Mouse (Mus musculus) cerebellum, adult 11-12 months (tissue): ENCODE results near the gene Hras.

Experiments
- DNase-seq: peaks from one replicate; pipeline ENCODE4 v3.0.0; 2022

The Hras gene

GRCm38 (mm10) chr7:141193948-141194347, at the start of gene Hras, which contains the start of gene Lrrc56:
Hras (minus strand) TSS chr7:141194005.
Lrrc56 (plus strand) TSS chr7:141194157.
- DNase-seq, result peak; percentile 97

DNA sequence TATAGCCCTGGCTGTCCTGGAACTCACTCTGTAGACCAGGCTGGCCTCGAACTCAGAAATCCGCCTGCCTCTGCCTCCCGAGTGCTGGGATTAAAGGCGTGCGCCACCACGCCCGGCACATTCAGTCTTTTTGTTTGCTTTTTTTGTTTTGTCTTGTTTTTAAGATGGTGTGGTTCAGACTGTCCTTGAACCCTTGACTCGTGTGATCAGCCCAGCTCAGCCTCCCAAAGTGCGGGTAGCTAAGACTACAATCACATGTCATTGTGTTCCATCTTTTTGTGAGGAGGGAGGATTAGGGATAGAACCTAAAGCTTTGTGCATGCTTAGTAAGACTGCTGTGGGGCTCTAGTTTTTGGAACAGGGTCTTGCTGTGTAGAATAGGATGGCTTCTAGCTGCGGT, 37.7 kb upstream of the Hras start:
- no peak for DNase-seq

DNA sequence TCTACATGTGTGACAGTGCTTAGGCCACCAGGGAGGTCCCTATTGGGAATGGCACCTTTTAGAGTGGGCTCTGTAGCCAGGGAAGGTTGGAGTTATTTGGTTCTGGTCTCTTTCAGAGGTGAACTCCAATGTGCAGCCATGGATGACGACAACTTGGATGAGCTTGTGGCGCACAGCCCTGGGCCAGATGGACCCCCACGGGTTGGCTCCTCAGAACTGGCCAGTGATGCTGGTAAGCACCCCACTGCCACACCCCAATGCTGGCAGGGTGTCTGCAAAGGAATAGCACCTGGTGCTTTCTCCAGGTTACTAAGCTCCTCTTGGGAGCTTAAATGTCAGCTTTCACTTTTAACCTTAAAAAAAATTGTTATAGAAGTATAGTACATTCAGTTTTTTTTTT, 37.3 kb upstream of the Hras start:
- no peak for DNase-seq

DNA sequence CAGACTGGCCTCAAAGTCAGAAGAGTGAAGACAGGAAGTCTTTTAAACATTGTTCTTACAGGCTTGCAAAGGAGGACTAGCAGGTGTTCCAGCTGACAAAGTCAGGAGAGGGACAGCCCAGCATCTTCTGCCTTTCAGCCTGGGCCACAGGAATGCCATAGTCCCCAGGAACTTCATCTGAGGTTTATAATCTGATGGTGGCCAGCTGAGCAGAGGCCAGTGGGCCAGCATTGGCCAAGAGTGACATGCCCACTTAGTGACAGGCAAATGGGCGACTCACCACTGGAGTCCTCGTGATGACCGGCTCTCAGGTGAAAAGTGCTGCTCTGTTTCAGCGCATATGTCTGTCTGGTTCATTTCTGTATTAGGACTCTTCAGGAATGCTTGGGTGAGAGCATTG, 36.8 kb upstream of the Hras start:
- DNase-seq, result no peak

GRCm38 (mm10) chr7:141229702-141230101, 35.9 kb upstream of the Hras start:
- no peak for DNase-seq

DNA sequence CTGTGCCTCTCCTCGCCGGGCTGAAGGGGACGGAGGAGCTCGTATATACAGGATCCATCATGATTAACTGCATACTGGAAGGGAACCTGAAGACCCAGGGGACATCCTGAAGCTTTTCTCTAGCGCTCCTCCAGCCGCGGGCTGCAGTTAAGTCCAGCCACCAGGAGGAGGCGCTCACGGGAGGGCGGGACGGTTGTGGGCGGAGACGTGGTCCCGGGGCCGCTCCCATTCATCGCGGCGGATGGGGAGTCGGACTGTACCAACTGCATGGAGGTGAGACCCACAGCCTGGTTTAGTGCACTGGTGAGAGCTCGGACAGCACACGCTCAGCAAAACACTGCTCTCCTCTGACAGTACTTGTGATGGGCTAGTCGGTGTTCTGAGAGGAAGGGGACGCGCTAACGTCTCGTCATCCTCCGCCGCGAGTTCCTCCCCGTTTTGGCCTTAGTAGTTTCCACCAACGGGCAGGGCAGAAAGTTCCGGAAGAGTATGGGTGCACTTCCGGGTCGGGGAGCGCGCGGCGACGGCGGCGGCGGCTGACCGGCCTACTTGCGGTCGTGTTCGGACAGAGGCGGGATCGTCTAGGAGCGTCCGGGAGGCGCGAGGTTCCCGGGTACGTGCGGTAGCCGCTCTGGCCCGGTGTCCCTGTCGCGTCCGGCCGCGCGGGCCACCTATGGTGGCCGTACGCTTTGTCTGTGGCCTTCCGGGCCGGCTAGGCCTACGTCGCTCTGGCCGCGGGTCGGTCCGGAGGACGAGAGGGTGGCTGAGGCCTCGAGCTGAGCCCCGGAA, 34.7 kb upstream of the Hras start, which contains the start of gene Phrf1:
Gene Phrf1 (plus strand): TSS at position 506 of the 789 bp plus-strand sequence.
- DNase-seq, result peak; percentile 85

DNA sequence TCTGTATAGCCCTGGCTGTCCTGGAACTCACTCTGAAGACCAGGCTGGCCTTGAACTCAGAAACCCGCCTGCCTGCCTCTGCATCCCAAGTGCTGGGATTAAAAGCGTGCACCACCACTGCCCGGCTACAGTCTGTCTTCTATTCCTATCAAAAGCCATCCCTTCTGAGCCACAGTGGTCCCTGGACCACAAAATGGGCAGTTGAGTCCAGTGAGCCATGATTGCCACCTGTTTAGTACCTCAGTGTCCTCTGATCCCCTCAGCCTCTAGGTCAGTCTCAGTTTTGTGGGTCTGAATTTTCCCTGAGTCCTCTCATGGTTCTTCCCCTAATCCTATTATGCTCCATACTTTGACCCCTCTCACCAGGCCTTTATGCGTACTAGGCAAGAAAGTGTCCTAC, 34.0 kb upstream of the Hras start:
- no peak for DNase-seq

GRCm38 (mm10) chr7:141226535-141226934, 32.7 kb upstream of the Hras start:
- no peak for DNase-seq

GRCm38 (mm10) chr7:141222696-141223215, 29.0 kb upstream of the Hras start:
- DNase-seq, result no peak

- no peak for DNase-seq
Observed at GRCm38 (mm10) chr7:141222126-141222467, 28.3 kb upstream of the Hras start.

DNA sequence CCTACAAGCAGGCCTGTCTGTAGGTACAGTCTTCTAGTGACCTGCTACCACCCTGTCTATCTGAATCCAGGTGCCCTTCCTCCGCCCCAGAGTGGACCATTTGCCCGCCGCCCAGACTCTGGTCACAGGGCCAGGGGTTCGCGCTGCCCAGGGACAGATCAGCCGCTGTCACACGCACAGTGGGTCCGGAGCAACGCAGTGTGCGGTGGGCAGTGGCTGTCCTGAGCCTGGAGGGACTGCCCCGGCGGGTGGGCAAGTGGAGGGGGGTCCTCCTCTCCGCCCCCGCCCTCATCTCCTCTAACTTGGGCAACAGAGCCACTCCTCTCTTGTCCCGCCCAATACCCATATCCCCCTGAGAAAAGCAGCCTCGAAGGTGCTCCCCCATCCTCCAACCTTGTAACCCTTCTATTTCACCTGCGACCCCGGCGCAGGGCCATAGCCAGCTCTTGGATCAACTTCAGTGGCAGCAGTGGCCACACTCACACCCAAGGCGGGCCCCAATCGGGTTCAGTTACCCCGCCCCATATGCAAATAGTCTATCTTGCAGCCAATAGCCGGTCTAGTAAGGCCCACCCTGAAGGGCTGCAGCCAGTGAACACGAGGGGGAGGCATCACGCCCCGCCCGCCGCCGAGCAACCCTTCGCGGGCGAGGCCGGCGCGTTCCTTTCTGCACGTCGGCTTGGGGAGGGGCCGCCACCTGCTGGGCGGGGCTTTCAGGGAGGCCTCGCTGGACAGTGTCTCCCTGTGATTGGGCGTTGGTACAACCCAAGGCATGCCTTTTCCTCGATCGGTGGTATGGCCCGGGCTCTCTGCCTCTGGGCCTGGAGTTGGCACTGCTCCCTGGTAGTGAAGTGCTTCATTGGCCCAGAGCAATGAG, 27.7 kb upstream of the Hras start:
- DNase-seq, result peak; percentile 94

DNA sequence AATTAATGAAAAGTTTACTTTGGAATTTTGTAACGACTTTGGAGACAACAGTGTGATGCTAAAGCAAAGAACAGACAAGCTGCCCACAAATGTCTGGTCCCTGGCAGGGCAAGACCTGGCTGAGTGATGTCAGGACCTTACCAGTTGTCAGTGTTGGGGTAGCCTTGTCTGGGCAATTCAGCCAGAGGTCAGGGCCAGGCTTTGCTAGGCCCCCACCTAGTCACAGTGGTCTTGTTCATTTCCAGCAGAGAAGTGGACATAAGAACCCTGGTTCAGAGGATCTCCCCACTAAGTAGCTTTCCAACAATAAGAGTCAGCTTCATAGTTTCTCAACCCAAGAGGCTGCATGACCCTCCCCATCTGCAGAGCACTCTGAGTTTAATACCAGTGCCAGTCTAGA, 26.6 kb upstream of the Hras start:
- DNase-seq, result no peak

DNA sequence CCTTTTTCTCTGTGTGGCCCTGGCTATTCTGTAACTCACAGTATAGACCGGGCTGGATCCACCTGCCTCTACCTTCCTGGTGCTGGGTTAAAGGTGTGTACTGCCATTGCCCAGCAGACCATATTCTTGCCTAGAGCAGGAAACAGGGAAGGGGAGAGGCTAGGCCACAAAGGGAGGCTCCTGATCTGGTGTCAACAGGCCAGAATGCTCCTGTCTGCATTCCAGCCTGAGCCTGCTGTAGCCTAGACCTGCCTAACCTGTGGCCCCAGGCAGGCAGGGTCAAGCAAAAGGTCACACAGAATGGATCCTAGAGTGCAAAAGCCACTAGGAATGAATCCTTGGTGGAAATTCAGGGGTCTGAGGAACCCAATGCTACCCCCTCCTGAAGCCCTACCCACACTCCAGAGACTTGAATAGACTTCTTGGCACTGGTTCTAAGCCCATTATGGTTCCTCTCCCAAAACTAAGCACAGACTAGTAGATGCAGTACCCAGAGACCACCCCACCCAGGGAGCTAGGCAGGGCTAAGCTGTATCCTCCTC, 25.8 kb upstream of the Hras start:
- no peak for DNase-seq

- no peak for DNase-seq
Observed at GRCm38 (mm10) chr7:141218557-141219133, 24.8 kb upstream of the Hras start.

DNA sequence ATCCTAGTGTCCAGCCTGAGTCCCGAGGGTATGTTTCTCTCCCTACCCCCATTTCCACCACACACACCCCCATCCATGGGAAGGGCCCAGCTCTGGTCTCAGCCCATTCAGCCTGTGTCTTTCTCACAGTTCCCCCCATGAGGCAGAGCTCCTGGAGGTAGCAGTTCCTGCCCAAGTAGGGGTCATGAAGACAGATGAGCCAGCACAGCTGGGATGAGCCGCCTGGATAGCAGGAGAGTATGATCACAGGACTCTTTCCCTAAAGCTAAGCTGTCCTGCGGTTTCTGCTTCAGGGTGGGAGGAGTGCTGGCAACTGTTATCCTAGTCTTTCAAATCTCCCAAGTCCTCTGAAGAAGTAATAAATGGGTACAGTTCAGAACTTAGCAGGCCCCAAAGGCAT, 24.3 kb upstream of the Hras start:
- no peak for DNase-seq

GRCm38 (mm10) chr7:141217343-141218013, 23.7 kb upstream of the Hras start:
- no peak for DNase-seq

GRCm38 (mm10) chr7:141216894-141217293, 23.1 kb upstream of the Hras start:
- DNase-seq, result no peak

- DNase-seq, result no peak
Observed at GRCm38 (mm10) chr7:141215880-141216733, 22.3 kb upstream of the Hras start.

- DNase-seq, result peak; percentile 91
Observed at GRCm38 (mm10) chr7:141215101-141215879, 21.5 kb upstream of the Hras start, which contains the start of gene Rassf7. Rassf7 (plus strand) TSS chr7:141215860.

GRCm38 (mm10) chr7:141214310-141214709, 20.5 kb upstream of the Hras start:
- no peak for DNase-seq
